Mouse (Mus musculus) cerebellum, adult 9-10 months (tissue): ENCODE measurements at regions not wholly inside any gene's neighbourhood (a gene's known extent, or its start where the extent isn't known, plus 50 kb on each side); places are given as distances from the start of the nearest gene placed in this dataset.
"Not testable (repeated sequence)": the region's sequence is repeated elsewhere in the genome, so short reads cannot be mapped to it uniquely, and the experiment has no call there.

Experiments
- DNase-seq: peaks from one replicate; pipeline ENCODE4 v3.0.0; 2022

- no peak for DNase-seq
These were observed 1638.0 kb downstream of the Car8 start for GRCm38 (mm10) chr4:6600766-6601367.

GRCm38 (mm10) chr4:6596321-6596720 is 1642.5 kb downstream of the Car8 start:
- no peak for DNase-seq

- DNase-seq = not testable (repeated sequence)
These were observed 1646.0 kb downstream of the Car8 start for GRCm38 (mm10) chr4:6592890-6593289.

GRCm38 (mm10) chr4:6561604-6562357 is 1677.1 kb downstream of the Car8 start:
- peak; percentile 18 for DNase-seq

- DNase-seq = no peak
These were observed 1699.2 kb downstream of the Car8 start for GRCm38 (mm10) chr4:6539626-6540025.

- DNase-seq = no peak
These were observed 1706.4 kb downstream of the Car8 start for GRCm38 (mm10) chr4:6532441-6532840.

- no peak for DNase-seq
These were observed 1721.2 kb downstream of the Car8 start for GRCm38 (mm10) chr4:6517626-6518025.

- DNase-seq = peak; percentile 90
These were observed 1721.7 kb upstream of the Impad1 start for GRCm38 (mm10) chr4:6514823-6515222.

- DNase-seq = no peak
These were observed 1720.5 kb upstream of the Impad1 start for GRCm38 (mm10) chr4:6513635-6514034.

- DNase-seq = peak; percentile 77
These were observed 1719.7 kb upstream of the Impad1 start for GRCm38 (mm10) chr4:6512749-6513364.

GRCm38 (mm10) chr4:6508091-6508490 is 1714.9 kb upstream of the Impad1 start:
- DNase-seq = no peak
